Mouse (Mus musculus) urinary bladder, adult 18-20 months (tissue): Measurements from ENCODE around the gene Ifi27.
"Not testable (repeated sequence)": the region's sequence is repeated elsewhere in the genome, so short reads cannot be mapped to it uniquely, and the experiment has no call there.

Experiments used
- DNase-seq, 2 experiments: peaks; one replicate each; pipeline ENCODE4 v3.0.0; 2022; ENCODE audit warnings: low spot score in 2 of 2, mixed read lengths in 2 of 2

The Ifi27 gene

GRCm38 (mm10) chr12:103453361-103453760, 19.4 kb downstream of the Ifi27 start:
- DNase-seq: no peak

- DNase-seq: not testable (repeated sequence)
Measured at GRCm38 (mm10) chr12:103456727-103457126, 22.7 kb downstream of the Ifi27 start.

- no peak for DNase-seq
Measured at GRCm38 (mm10) chr12:103457140-103457539, 23.1 kb downstream of the Ifi27 start, which contains the start of gene Ifi27l2b. Gene Ifi27l2b (minus strand): TSS chr12:103457223.

GRCm38 (mm10) chr12:103474481-103474880, 40.5 kb downstream of the Ifi27 start:
- DNase-seq: no peak

- no peak for DNase-seq
Measured at GRCm38 (mm10) chr12:103476779-103477389, 42.9 kb downstream of the Ifi27 start.

- DNase-seq: no peak
Measured at GRCm38 (mm10) chr12:103477461-103478015, 43.5 kb downstream of the Ifi27 start.

GRCm38 (mm10) chr12:103481671-103482070, 47.7 kb downstream of the Ifi27 start:
- no peak for DNase-seq

- no peak for DNase-seq
Measured at GRCm38 (mm10) chr12:103482781-103483180, 48.8 kb downstream of the Ifi27 start.

- DNase-seq: not testable (repeated sequence)
Measured at GRCm38 (mm10) chr12:103484200-103484972, 50.4 kb downstream of the Ifi27 start.

- no peak for DNase-seq
Measured at GRCm38 (mm10) chr12:103486726-103487125, 52.7 kb downstream of the Ifi27 start.

- no peak for DNase-seq
Measured at GRCm38 (mm10) chr12:103487276-103487675, 53.3 kb downstream of the Ifi27 start.

- no peak for DNase-seq
Measured at GRCm38 (mm10) chr12:103487750-103488149, 53.7 kb downstream of the Ifi27 start.
